Mouse (Mus musculus) brain, adult 2 months (tissue): ENCODE results near the gene H2afx.
"Not testable (repeated sequence)": the region's sequence is repeated elsewhere in the genome, so short reads cannot be mapped to it uniquely, and the experiment has no call there.

Experiments
- DNase-seq: peaks from one replicate; pipeline ENCODE4 v3.0.0; 2011; ENCODE audit warnings: low read depth, low spot score

H2afx gene

DNA sequence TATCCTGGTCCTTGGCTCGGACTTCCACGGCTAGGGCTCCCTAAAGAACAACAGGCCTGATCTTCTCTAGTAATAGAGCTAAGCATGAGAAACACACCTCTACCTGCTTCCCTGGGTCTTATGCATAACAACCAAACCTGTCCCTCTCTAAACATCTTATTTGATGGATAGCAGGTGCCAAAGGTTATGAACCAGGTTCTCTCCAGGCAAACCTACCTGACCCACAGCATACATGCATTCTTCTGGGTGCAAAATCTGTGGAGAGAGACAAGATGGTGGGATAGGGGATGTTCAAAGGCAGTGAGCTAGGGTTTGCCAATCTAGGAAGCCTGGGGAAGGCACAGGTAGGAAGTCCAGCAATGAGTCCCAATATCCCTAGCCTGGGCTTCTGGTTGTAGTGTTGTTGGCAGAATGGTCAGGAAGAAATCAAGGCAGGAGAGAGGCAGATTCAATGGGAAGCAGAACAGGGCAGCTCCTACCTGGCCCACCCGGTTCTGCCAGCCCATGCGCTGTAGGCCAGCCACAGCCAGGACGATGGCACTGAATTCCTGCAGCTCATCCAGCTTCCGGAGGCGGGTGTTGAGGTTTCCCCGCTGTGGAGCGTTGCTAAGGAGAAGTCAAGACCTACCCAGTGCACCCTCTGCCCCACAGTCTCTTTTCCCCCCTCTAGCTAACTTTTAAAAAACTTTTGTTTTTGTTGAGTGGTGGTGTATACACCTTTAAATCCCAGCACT lies 3.1 kb downstream of the H2afx start:
- DNase-seq = no peak

DNA sequence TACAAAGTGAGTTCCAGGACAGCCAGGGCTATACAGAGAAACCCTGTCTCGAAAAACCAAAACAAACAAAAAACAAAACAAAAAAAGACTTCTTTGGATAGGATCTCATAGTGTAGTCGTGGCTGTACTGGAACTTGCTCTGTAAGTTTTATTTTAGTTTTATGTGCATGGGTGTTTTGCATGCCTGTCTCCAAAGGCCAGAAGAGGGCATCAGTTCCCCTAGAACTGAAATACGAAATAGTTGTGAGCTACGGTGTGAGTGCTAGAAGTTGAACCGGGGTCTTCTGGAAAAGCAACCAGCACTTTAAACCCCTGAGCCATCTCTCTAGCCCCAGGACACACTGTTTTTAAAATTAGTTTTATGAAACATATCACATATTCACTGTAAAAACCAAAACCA lies 4.1 kb downstream of the H2afx start:
- no peak for DNase-seq

DNA sequence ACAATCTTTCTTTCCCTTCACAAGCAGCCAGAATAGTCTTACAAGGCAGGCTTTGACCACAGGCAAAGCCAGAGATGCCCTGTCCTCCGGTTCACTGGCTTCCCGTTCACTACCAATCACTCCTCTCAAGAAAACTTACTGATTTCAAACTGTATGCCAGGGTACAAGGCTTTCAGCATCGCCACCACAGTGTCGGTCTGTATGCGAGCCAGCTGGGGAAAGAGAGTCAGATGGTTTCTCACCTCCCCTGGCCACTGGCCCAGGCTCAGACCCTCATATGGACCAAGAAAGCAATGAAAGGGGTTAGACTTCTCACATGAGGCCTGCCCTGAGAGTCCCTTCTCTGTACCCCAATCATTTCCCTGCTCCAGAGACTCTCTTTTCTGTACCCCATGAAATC lies 7.0 kb downstream of the H2afx start:
- no peak for DNase-seq

DNA sequence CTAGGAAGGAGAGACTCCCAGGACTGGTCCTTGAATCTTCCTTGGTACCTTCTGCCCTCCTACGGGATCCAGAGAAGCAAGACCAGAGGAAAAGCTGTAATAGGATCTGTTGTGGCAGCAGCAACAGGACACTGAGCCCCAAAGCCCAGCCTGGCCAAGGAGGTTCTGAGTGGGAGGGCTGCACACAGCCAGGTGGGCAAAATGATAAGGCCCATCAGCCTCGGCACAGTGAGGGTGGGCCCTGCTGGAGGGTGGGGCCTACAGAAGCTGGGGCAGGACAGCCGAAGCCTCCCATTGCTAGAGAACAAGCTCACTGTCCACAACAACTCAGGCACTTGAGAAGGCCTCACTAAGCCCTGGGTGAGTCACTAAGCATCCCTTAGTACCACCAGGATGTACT lies 7.7 kb downstream of the H2afx start:
- no peak for DNase-seq

DNA sequence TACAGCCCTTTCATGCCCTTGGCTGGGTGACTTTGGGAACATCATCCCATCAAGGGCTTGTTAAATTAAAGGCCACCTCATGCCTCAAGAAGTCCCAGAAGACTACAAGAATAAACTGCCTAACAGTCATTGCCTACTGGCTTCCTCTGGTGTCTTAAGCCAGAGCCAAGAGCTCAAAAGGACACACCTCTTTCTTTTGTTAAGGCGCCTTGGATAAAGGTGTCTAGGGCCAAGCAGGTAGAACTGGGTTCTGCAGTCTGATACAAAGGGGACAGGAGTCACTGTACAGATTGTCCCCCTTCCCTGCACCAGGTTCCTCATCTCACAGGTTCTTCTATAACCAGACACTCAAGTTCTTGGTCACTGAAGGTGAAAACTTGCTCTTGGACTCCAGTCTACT lies 8.1 kb downstream of the H2afx start:
- DNase-seq = no peak

DNA sequence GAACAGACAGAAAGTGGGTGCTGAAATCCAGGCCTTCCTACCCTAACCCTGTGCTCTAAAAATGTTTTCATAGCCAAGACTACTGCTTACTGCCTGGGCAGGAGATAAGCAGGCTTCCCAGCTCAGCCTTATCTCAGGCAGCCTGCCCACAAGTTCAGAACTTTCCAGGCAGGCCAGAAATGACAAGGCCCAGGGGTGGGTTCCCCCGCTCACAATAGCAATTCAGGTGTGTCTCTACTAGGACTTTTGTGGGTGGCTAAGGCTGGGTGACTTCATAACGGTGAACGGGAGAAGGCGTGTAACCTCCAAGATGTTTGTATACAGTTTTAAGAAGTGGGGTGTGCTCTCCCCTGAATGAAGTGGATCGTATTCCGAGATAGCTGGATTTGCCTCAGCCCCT lies 8.8 kb downstream of the H2afx start:
- peak; percentile 24 for DNase-seq

DNA sequence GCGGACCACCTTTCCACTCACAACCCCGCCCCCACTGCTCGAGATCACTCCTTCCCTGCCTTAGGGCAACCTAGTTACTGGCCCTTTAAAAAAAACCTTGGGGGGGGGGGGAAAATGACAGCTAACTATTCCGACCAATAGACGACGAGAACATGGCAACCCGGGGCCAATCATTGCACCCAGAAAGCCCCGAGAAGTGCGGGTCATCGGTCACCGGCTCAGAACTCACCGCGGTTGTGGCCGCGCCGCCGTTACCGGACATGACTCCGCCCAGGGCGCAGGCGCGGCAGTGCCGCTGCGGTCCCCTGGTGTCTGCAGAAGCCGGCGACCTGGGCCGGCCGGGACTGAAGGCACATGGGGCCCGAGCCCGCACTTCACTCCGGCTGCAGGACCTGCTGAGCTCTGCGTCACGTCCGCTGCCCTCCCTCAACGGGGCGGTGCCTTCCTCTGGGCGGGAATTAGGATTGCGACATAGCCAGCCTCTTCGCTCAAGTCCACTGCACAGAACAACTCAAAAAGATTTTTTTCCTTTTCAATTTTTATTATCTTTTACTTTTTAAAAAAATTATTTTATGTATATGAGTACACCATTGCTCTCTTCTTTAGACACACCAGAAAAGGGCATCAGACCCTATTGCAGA lies 9.4 kb downstream of the H2afx start, which contains the start of gene Hmbs:
Gene Hmbs, minus strand, starts transcription at position 448 of the 641 bp plus-strand sequence.
- peak; percentile 97 for DNase-seq

DNA sequence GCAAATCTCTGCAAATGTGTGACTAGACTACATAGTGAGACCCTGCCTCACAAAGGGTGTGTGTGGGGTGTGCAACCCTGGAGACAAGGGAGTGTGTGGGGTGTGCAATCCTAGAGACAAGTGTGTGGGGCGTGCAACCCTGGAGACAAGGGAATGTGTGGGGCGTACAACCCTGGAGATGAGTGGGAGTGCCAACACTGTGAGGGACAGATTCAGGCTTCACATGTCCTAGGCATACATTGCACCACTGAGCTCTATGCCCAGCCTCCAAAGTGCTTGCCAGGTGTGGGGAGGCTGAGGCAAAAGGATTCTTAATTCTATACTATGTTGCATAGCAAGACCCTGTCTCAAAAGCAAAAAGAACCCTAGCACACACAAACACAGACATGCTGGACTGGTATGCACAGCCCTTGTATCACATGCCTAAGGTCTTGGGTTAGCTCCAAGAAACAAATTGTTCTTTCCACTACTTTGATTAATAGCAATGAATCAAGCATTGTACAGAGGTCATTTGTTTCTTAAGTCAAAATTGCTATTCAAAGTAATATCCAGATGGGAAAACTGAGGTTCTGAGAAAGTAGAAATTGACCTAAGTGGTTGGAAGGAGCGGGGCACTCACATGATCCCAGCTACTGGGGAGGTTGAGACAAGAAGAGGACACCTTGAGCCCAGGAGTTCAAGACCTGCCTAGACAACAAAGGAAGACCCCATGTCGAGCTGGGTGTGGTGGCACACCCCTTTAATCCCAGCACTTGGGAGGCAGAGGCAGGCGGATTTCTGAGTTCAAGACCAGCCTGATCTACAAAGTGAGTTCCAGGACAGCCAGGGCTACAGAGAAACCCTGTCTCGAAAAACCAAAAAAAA lies 11.3 kb downstream of the H2afx start:
- DNase-seq = peak; percentile 47

DNA sequence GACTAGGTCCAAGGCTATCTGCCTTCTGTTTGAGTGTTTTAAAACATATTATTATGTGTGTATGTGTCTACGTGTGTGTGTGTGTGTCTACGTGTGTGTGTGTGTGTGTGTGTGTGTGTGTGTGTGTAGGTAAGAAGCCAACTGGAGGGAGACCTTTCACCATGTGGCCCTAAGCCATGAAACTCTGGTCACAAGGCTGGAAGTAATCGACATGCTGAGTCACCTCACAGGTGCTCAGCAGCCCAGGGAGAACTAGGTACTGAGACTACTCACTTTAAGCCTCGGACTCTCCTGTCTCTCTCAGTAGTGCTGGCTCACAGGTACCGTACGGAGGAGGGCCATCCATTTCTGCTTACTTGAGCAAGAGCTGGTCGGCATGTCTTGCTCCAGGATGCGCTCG lies 12.7 kb downstream of the H2afx start:
- DNase-seq = no peak

DNA sequence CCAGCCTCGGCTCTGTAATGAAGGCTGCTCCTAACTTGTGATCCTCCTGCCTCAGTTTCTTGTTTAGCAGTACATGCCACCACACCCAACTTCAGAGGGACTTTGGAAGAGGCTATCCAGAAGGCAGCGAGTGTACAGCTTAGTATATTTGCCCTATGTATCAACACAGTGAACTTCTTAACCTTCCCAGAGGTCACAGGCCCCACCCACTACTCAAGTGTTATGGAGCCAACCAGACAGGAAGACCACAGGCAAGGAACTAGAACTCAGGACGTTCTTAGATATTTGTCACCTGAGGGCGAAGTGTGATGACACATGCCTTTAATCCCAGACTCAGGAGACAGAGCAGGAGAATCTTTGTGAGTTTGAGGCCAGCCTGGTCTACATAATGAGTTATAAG lies 13.1 kb downstream of the H2afx start:
- DNase-seq = no peak

DNA sequence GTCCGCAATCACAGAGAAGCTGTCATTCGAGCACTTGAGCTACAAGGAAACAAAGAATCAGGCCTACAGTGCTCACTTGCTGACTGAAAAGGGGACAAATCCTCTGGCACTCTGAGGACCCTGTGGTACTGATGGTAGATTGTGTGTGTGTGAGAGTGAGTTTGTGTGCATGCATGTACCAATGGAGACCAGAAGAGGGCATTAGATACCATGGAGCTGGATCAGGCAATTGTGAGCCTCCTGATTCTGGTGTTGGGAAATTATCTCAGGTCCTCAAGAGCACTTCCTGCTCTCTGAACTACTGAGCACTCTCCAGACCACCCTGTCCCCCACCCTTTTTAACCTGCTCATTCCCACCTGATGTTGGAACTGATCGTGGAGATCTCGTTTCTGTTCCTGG lies 14.1 kb downstream of the H2afx start:
- no peak for DNase-seq

DNA sequence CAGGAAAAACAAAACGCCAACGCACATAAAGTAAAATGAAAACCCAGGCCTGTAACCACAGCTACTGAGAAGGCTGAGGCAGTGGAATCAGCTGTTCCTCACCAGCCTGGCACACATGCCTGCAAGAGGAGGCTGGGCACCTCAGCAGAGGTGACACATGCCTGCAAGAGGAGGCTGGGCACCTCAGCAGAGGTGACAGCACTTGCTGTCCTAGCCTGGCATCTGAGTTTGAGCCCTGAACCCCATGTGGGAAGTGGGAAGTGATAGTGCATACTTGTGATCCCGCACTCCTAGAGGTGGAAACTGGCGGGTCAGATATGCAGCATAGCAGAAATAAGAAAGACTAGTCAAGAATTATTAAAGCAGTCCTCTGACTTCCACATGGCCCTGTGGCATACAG lies 16.9 kb downstream of the H2afx start:
- peak; percentile 45 for DNase-seq

DNA sequence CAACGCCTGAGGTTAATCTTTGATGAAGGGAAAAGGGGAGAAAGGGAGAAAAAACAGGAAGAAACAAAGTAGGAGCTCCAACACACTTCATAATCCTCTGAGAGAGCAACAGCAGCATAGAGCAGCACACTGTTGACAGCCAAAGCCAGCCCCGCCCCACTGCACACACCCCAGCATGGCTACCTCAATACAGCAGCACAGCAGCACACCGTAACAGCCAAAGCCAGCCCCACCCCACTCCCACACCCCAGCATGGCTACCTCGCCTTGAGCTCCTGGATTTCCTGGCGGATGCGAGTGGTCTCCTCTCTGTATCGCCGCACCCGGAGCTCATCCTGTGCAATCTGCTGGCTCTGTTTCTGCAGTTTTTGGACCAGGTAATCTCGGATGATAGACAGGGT lies 17.8 kb downstream of the H2afx start:
- no peak for DNase-seq

DNA sequence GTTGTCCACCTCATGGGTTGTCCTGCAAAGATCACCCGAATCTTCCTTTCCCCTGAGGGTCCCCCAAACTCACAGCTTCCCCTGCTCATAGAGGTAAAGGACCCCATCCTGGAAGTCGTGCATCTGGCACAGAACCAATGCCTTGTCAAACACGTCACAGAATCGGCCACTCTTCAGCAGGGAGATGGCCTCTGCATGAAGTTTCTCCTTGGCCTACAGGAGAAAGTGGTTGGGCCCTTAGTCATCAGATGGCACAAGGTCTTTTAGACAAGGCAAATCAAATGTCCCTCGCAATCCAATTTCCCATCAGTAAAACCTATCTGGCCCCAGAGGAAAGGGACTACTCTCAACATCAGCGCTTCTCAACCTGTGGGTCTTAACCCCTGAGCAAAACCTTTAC lies 18.6 kb downstream of the H2afx start:
- no peak for DNase-seq

DNA sequence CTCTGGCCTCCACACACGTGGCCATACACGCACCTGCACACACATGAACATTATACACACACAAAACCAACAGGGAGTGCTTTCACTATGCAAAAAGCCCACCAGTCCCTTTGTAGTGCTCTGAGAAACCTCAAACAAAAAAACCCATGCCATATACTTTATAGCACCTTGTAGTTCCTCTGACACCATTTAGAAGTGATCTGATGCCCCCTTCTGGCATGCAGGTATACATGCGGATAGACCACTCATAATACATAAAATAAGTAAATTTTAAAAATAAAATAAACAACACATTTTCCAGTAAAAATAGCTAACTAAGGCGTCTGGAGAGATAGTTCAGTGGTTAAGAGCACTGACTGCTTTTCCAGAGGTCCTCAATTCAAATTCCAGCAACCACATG lies 22.7 kb downstream of the H2afx start:
- DNase-seq = peak; percentile 23

DNA sequence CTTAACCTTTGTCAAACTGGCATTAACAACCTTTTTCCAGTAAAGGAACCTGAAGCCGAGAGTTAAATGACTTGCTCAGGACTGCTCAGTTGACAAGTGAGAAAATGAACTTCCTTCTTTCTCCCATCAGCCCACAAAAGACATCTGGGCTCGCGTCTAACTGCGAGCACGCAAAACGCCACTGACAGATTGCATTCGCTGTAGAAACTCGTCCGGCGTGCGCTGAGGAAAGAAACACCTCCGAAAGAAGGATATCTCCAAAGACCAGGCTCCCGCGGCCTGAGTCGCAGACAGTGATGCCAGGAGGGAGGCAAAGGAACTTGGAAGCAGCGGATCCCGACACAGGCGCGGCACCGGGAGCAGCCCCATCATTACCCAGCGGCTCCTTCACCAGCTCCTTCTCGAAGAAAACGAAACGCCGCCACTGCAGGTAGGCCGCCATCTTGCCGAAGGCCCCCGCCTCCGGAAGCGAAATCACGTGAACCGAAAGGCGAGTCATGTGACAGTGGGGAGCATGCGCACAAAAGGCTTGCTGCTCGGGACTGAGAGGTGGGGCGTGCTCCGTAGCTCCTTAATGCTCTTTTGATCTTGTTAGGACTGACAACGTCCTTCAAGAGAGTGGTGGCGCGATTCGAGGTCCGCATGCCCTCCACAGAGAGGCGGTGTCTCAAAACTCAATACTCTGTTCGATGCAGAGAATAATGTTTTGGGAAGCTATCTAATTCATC lies 26.9 kb downstream of the H2afx start, which contains the start of gene Vps11:
Gene Vps11, minus strand, starts transcription at position 481 of the 728 bp plus-strand sequence.
- peak; percentile 98 for DNase-seq

DNA sequence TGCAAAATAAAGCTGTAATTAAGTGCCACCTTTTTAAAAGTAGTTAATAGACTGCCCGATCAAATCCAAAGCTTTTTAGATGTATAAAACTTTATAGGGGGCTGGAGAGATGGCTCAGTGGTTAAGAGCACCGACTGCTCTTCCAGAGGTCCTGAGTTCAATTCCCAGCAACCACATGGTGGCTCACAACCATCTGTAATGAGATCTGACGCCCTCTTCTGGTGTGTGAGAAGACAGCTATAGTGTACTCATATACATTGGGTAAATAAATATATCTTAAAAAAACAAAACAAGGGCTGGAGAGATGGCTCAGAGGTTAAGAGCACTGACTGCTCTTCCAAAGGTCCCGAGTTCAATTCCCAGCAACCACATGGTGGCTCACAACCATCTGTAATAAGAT lies 27.4 kb downstream of the H2afx start:
- DNase-seq = not testable (repeated sequence)

DNA sequence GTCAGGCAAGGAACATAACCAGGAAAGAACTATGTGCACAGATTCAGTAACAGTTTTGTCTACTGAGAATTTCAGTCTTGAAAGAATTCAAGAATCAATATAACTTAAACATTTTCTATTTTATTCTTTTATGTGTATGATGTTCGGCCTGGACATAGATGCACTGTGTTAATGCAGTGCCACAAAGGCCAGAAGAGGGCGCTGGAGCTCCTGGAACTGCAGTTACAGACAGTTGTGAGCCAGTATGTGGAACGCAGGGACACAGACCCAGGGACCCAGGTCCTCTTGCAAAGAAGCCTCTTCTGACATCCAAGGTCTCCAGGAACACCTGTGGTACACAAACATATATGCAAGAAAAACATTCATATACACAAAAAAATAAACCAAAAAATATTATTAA lies 30.0 kb downstream of the H2afx start:
- DNase-seq = peak; percentile 26

DNA sequence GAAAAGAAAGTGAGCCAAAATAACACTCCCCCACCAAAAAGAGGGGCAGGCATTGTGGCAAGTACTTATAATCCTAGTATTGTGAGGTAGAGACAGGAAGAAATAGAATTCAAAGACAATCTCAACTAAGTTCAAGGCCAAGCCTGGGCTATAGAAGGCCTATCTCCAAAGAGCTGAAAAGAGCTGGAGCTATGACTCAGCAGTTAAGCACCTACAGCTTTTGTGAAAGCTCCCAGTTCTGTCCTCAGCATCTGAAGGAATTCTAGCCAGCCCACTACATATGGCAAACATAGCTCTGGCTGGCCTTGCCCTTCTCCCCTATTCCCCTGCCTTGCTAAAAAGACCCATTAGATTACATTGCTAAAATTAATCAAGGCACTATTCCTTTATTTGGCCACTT lies 38.9 kb downstream of the H2afx start:
- DNase-seq = no peak

DNA sequence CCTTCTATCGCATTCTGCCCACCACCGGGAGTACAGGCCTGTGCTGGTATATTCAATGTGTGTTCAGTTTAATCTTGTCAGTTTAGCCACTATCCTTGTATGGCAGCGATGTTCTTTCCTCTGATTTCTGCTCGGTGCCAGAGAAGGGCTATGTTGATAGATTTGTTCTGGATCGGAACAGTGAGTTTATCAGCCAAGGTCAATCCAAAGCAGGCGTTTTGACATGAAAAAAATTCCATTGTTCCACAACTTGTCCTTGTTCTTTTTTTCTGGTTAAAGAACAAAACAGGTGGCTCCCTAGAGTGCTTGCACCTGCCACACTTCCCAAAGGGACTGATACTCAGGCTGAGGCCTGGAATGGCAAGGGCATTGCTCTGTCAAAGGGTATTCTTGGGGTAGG lies 41.6 kb downstream of the H2afx start:
- no peak for DNase-seq

DNA sequence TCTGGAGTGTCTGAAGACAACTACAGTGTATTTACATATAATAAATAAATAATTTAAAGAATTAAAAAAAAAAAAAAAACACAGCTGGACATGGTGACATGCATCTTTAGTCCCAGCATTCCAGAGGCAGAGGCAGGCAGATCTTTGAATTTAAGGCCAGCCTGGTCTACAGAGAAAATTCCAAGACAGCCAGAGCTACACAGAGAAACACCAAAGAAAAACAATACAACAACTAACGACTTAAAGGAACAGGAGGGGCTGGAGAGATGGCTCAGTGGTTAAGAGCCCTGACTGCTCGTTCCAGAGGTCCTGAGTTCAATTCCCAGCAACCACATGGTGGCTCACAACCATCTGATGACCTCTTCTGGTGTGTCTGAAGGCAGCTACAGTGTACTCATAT lies 42.8 kb downstream of the H2afx start:
- DNase-seq = not testable (repeated sequence)
